Mouse (Mus musculus): Measurements from ENCODE around the gene Isy1. TPM values are rescaled to one million over a fixed set of nuclear protein-coding genes. Genes with fewer than 3 reads are reported as not detected.

The Isy1 gene
- polyA plus RNA-seq, 1 experiment = 25.8 TPM

DNA sequence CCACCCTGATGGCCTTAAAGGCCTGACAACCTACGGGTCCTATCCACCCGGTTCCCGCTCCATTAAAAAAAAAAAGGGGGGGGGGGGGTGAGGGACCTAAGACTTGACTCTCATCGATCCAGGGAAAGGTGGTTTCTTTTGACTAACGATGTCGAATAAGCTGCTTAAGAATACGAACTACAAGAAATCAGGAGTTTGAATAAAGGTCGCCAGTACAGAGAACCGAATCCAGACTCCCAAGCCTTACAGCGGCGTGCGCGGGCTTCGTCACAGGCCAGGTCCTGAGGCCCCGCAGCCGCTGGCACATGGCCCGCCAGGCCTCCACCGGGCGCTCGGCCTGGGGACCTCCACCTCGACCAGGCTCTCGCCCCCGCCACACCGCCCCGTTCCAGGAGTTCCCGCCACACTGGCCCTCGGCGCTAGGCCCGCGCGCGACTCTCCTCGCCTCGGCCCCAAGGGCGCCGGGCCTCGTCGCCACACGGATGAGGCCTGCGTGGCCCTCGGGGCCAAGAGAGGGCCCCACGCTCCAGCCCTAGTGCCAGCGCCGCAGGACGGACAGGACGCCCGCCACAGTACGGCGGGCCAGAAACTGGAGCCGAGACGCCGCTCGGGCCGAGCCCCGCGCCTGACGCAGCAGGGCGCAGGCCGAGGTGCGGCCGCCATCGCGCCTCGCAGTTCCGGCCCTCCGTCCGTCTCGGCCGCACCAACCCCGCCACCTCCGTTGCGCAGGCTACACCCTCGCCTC is 11.7 kb upstream of the Isy1 start:
- DNase-seq (ENCODE audit: low read depth) = no peak

DNA sequence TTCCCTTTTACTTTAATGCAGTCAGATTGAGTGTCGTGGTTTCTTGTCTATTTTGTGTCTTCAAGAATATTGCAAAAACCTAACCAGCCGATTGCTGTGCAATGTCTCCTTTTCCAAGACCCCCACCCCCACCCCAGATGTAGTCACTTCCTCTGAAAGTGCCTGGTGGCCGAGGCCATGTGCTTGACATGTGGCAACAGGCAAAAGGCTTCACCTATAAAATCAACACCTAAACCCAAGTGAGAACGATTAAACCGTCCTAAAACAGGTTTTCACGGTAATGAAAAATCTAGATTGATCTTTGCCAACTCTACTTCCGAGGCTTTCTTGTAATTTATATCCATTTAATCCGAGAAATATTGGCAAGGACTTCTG is 11.2 kb upstream of the Isy1 start:
- no peak for DNase-seq (ENCODE audit: low read depth)

DNA sequence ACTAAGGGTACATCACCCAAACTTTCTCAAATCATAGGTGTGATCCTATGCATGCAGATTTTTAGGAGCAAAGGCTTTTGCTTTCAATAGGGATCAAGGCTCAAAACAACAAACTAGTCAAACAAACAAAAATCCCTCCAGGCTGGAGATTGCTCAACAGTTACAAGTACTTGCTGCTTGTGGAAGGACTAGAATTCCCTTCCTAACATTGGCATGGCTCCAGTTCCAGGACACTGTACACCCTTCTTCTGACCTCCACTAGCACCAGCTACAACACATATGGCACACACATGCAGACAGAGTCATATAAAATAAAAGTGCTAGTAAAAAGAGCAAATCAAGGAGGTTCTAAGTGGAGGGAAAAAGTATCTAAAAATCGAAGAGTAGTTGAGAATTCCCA is 8.2 kb upstream of the Isy1 start:
- no peak for DNase-seq (ENCODE audit: low read depth)

DNA sequence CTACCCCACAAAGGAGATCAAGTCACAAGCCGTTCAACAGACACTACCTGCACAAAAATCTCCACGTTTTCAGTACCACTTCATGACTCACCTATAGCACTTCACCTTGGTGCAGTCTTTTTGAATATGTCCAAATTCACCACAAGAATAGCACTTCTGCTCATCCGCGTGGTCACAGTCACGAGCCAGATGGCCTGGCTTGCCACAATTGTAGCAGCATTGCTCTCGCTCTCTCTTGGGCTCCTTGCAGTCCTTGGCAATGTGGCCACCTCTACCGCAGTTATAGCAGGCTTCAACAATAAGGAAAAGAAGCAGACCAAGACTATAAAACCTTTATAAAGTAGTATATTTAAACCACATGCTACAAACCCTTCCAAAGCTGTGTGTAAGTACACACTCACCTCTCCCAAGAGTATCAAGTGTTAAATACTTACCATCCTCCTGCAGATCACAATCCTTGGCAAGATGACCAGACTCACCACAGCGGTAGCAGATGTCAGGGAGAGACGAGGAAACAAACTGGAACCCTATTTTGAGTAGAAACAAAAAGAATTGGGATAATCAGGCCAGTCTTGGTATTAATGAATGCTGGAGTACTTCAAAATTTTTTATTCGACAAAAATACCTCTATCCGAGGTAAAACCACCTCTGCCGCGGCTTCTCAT is 6.6 kb upstream of the Isy1 start:
- DNase-seq (ENCODE audit: low read depth) = no peak

DNA sequence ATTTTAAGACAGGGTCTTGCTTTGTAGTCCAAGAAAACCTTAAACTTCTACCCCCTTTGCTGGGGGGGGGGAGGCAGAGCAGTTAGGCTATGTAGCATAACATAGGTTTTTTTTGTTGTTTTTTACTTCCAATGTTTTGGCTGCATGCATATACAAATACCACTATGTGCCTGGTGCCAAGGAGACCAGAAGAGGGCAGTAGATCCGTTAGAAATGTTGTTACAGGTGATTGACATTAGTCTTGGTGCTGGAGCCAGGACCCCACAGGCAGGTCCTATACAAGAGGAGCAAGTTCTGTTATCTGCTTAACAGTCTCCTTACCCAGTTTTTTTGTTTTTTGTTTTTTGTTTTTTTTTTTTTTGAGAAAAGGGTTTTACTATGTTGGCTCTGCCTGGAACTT is 3.7 kb upstream of the Isy1 start:
- no peak for DNase-seq (ENCODE audit: low read depth)

DNA sequence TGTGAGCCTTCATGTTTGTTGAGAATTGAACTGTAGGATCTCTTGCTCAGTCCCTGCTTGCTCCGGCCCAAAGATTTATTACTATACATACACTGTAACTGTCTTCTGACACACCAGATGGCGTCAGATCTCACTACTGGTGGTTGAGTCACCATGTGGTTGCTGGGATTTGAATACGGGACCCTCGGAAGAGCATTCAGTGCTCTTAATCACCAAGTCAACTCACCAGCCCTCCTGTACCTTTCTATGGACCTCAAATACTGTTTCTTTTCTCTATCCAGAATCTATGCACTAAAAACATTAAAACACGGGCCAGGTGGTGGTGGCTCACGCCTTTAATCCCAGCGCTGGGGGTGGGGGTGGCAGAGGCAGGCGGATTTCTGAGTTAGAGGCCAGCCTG is 3.0 kb upstream of the Isy1 start:
- no peak for DNase-seq (ENCODE audit: low read depth)

DNA sequence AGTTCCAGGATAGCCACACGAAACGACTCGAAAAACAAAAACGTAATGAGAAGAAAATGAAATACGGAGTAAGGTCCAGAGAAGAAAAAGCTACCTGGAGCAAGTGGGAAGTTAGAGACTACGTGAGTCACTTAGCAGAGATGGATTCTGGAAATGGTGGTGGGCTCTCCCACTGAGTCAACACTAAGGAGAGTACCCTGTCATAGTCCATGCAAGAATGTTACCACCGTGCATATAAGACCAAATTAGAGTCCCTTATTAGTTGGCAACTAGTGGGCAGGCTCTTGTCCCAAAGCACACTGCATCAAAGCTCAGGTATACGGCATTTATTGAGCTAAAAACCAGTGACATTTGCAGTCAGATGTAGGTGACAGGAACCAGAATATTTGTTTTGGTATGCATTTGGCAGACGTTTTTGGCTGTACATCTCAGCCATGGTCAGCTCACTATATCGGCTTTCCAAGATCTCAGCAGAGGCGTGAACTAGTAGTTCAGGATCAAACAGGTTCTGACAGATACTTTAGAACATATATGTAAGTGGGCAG is 1.3 kb upstream of the Isy1 start:
- no peak for DNase-seq (ENCODE audit: low read depth)

DNA sequence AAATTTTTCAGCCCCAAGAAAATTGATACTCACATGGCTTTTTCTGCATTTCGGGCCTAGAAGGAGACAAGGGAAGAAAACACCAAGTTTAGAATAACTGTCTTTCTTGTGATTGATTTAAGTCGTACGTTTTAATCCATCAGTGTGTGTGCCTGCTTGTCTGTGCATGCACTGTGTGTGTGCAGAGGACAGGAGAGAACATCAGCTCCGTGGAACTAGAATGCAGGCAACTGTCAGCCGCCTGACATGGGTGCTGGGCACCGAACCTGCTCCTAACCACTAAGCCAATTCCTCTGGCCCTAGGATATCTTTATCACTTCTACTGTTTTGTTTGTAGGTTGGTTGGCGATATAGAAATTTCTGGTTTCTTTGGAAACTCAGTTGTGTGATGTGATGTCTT is 2.9 kb downstream of the Isy1 start, which contains the start of gene Gm45140:
Gm45140 (minus strand) TSS at position 101 of the 400 bp plus-strand sequence.
- no peak for DNase-seq (ENCODE audit: low read depth)

DNA sequence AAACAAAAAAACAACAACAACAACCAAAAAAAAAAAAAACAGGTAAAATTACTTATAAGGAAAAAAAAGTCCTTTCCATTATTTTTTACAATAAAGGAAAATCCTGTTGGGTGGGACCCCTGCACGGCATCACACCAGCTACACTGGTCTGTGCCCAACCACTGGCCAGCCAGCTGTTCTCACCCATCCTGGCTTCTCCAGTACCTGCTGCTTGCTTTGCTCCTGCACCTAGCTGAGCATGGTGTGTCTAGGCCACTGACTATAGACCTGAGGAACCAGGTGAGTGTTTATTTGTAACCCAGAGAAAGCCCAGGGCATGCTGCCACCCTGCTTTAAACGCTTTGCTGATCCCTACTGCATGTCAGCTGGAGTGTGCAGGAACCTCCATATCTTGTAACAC is 18.2 kb downstream of the Isy1 start:
- no peak for DNase-seq (ENCODE audit: low read depth)

DNA sequence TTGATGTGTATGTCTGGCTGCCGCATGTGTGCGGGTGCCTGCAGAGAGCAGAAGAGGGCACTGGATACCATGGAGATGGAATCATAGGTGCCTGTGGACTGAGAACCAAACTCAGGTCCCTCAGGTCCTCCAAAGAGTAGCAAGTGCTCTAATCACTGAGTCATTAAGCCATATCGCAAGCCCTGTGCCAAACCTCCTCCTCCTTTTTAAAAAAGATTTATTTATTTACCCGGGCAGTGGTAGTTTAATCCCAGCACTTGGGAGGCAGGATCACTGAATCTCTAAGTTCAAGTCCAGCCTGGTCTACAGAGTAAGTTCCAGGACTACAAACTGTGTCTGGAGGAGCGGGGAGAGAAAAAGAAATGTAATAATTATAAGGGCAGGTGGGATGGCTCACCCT is 24.1 kb downstream of the Isy1 start:
- no peak for DNase-seq (ENCODE audit: low read depth)

DNA sequence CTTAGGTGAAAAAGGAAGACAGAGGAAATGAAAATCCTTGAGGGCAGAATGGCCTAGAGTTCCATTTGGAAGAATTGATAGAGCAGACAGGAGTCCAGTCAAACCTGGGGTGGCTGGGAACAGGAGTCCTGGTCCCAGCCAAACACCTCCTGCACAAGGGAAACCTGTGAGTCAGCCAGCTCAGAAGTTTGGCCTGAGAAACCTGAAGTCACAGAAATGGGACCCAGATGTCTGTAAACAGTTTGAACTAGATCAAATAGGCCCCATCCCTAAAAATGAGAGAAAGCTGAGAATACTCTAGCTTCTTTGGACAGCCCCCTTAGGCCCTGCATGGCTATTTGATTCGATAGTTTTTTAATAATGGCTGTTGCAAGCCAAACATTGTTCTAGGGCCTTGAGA is 25.9 kb downstream of the Isy1 start:
- DNase-seq (ENCODE audit: low read depth) = no peak

DNA sequence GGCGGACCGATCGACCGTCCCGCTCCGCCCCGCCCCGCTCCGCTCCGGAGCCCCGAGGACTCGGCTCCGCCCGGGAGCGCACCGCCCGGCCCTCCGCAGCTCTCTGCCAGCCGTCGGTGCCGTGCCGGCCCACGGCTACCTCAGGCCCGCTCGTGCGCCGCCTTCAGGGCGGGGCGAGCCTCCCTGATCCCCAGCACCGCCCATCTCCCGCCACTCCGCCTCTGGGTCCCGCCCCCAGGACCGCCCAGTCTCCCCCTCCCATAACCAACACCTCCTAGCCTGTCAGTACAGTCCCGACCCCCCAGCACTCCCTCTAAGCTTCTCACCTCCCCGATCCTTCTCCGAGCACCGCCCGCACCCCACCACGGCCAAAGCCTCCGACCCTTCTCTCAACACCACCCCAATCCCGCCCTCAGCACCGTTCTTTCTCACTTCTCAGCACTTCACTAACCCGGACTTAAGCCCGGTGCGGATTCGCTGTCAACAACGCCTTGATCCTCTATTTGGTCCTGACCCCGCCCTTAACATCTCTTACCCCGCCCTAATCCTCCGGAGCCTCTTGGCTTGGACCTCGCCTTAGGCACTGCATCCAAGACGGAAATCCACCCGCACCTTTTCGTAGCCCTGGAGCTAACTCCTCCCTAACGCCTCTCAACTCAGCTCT is 26.8 kb downstream of the Isy1 start, which contains the start of gene Rab43:
Rab43 (minus strand) TSS at position 490 of the 664 bp plus-strand sequence.
- DNase-seq (ENCODE audit: low read depth) = no peak

DNA sequence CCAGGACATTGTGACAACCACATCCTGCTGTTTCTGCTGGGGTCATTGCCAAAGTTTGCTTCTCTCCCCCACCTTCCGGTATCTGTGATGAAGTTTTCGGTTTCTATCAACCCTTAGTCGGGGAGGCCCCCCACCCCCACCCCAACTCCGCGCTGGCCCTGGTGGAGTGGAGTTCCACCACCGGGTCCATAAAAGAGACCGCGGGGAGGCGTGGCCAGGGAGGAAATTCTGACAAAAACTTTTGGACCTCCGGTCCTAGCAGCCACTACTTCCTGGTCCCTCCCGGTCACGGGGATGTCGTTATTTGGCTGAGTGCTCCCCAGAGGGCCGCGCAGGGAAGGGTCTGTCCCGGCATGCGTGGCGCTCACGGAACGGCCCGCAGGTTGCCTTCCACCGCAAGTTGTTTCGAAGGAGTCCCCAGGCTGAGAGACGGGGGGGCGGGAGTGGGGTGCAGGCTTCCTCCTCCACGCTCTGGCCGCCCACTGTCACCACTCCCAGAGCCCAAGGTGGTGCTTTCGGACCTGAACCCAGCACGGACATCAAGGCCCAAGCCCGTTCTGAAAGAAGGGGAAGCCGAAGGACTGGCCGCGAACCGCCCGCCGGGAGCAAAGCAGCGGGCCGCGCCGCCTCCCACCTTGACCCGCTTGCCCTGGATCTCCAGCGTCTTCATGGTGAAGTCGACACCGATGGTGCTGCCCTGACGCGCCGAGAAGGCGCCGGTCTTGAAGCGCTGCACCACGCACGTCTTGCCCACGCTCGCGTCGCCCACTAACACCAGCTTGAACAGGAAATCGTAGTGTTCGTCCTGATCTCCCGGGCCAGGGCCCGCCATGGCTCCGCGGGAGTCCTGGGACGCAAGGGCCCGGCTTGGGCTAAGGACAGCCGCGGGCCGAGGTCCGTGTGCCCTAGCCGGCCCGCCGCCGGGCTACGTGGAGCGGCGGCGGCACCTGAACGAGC is 27.6 kb downstream of the Isy1 start:
- no peak for DNase-seq (ENCODE audit: low read depth)

DNA sequence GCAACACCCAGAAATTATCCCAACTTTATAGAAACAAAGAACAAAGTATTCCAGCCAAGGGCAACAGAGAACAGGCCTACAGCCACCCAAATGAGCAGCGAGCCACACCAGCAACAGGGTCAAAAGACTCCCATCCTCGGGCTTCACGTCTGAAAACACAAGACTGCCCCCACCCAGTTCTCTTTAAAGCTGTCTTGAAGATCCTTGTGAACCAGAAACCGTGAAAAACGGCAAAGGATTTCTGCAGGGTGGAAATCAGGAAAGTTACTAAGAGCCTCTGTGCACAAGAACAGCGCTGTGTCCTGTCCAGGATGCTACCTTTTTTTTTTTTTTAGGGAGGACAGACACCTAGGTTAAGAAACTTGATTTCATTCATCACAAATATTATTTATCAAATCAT is 28.3 kb downstream of the Isy1 start:
- DNase-seq (ENCODE audit: low read depth) = no peak

DNA sequence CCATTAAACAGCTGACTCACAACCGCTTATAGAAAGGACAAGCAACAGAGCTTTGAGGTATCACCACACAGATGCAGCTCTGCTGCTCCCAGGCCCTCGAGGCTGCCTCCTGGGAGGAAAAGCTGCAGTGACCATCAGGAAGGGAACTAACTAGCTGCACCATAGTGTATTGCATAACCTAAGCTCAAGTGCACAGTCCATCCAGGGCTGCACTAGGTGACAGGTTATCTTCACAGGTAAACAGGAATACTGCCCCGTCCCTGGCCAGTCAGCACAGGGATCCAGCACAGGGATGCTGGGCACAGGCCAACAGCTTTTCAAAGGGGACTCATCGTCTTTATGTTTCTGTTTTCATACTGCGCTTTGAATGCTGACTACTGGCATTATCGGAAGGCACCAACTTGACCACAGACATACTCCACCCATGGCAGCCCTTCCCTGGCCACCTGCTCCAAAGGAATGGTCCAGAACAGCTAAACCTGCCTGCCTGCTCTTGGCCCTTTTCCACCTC is 28.9 kb downstream of the Isy1 start:
- no peak for DNase-seq (ENCODE audit: low read depth)

DNA sequence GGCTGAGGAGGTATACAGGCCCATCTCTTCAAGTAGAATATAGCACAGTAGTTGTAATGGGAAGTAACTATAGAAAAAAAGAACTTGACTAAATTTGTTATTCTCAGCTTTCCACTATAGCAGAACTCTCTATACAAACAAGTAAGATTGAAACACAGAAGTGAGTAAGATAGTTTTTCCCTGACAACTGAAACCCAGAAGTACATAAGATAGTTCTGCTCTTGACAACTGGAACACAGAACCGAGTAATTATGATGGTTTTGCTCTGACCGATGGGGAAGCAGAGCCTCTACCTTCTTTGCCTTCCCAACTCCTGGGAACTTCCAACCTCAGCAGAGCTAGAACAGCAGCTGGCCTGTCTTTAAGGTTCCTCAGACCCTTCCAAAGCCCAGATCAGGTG is 29.5 kb downstream of the Isy1 start:
- no peak for DNase-seq (ENCODE audit: low read depth)

DNA sequence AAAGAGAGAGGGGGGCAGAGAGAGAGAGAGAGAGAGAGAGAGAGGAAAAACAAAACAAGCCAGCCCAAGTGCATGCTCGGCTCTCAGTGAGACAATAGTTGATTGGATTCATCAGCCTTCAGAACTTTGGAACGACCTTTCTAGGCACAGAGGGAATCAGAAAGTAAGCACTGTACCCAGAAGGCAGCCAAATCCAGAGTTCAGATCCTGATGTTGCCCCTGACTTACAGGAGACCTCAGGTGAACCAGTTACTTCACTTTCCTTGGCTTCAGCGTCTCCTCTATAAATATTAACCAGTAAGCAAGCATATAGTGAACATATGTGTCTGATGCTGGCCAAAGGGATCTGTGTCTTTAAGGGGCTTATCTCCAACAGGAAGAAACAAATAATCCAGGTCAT is 30.1 kb downstream of the Isy1 start:
- no peak for DNase-seq (ENCODE audit: low read depth)

DNA sequence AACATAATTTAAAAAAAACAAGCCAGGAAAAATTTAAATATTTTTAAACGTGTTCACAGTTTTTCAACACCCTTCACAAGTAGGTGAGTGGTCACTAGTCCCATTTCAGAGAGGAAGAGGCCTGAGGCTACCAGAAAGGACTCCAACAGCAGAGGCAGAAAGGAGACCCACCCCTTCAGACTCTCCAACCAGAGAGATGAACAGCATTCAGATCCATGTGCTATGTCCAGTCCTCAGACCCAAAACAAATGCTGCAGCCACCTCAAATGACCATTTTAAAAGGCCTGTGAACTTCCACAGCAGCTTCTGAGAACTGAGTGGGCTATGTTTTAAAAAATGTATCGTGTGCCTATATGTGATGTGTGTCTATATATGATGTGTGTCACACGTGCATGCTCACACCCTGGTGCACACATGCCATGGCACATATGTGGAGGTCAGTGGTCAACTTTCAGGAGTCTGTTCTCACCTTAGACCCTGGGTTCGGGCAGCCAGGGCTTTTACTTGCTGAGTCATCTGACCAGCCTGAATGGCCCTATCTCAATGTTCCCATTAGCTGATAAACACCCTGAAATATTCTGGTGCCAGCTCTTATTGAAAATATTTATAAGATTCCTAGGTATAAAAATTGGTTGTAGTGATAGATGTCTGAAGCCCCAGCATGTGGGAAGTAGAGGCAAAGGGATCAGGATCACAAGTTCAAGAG is 30.7 kb downstream of the Isy1 start:
- DNase-seq (ENCODE audit: low read depth) = no peak

DNA sequence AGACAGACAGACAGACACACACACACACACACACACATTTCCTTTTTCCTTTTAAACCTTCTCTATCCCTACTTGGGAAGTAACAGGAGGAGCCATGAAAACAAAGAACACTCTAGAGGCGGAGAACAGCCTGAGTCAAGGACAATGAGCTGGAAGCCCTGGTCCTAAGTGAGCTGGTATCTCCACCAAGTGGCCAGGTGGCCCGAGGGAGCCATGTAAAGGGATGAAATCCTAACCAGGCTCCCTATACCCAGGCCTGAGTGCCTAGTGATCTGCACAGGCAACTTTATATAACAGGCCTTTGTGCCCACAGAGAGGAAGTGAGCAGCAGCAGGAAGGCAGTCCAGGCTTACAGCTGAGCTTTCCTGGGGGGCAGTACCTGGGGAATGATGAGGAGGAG is 31.7 kb downstream of the Isy1 start:
- no peak for DNase-seq (ENCODE audit: low read depth)

DNA sequence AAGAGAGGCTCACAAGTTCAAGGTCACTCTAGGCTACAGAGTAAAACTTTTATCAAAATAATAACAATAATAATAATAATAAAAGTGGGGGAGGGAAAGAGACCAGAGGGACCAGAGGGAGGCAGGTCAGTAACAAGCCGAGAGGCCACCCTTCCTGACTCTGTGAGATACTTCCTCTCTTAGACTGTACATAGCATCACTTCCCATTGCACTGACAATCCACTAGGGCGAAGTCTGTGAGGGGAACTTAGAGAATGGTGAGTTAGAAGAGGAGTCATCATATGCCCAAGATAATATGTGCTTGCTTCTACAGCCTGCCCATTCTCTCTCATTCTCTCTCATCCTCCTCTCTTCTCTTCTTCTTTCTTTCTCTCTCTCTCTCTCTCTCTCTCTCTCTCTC is 32.6 kb downstream of the Isy1 start:
- no peak for DNase-seq (ENCODE audit: low read depth)

DNA sequence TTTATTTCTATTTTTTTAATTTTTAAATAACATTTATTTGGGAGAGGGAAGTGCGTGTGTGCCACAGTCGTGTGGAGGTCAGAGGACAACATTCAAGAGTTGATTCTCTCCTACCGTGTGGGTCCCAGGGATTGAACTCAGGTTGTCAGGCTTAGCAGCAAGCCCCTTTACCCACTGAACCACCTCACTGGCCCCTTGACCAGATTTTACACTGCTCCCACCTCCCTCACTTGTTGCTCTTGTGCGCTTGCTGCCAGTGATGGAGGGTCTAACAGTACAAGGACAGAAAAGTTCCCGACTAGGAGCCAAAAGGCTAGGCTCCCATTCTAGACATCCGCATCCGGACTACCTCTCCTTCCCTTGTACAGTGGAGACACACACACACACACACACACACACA is 33.1 kb downstream of the Isy1 start:
- no peak for DNase-seq (ENCODE audit: low read depth)

All from gonadal fat pad, adult 2 months (tissue).